Mouse (Mus musculus): Measurements from ENCODE around the gene Egfr.

- TF ChIP-seq ZMIZ1 (IDR thresholded peaks at IDR 0.05; ENCODE audit: low read depth, low read length) (no peak), CTCF (conservative IDR thresholded peaks at IDR 0.05 in 1 of 2, IDR thresholded peaks at IDR 0.05 in 1 of 2; ENCODE audit: low read depth in 2 of 2, low read length in 2 of 2) (no peak), KAT2A (IDR thresholded peaks at IDR 0.05; ENCODE audit: insufficient replicate concordance, low read length) (no peak), POLR2A (IDR thresholded peaks at IDR 0.05; ENCODE audit: low read depth, low read length) (no peak), ZNF384 (IDR thresholded peaks at IDR 0.05; ENCODE audit: low read depth, low read length) (no peak), TCF12 (IDR thresholded peaks at IDR 0.05; ENCODE audit: low read depth, low read length) (no peak), JUND (conservative IDR thresholded peaks at IDR 0.05; ENCODE audit: low read depth, low read length) (no peak), ZC3H11A (IDR thresholded peaks at IDR 0.05; ENCODE audit: low read depth, low read length) (no peak)
Measured at GRCm38 (mm10) chr11:16823830-16824545, 72.0 kb downstream of the Egfr start.

All from CH12.LX (cell line).